Mouse (Mus musculus): ENCODE results near the gene Ddit4. TPM values are rescaled to one million over a fixed set of nuclear protein-coding genes. Genes with fewer than 3 reads are reported as not detected.
"Not testable (repeated sequence)": the region's sequence is repeated elsewhere in the genome, so short reads cannot be mapped to it uniquely, and the experiment has no call there.

The Ddit4 gene
- 2.5 and 7.9 TPM in 2 replicates for total RNA-seq (2017)

DNA sequence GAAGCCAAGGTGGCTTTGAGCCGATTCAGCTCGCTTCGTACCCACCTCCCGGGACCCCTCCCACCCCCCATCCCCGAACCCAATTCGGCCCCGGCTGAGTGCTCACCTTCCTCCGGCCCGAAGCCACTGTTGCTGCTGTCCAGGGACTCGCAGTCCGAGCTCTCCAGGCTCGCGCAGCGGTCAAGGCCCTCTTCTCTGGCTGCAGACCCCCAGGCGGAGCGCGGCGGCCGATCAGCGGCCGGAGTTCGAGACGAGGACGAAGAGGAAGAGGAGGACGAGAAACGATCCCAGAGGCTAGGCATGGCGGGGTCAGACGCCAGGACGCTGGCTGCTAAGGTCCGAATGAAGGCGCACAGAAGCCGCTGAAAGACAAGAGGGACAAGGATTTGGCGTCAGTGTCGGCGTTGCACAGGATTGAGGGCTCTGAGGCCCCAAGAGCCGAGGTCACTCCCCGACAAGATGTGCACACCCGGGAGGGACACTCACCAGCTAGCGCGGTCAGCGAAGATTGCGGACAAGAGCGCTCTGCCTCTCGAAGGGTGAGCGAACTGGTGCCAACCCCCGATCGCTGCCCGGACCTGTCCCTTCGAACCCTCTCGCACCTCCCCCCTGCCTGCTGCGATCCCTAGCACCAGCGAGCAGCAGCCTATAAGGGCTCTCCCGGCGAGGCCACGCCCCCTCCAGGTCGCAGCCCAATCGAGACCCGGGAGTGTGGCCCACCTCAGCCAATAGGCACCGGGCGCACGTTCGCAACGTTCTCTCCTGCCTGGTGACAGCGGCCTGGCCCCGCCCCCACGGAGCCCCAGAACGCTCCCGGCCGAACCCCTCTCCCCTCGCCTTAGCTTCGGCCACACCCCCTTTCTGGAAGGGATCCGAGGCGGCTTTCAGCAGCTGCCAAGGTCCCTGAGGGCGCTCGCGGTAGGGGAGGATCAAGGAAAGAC lies at the start of gene Ddit4:
Gene Ddit4 (minus strand): TSS at position 624 of the 941 bp plus-strand sequence.
- peak; percentile 93 to 95 for ATAC-seq (replicated peaks in 1 of 2; ENCODE audit: insufficient read depth in 1 of 2, low FRiP score in 2 of 2, low TSS enrichment in 1 of 2, low read depth in 1 of 2, poor library complexity in 2 of 2, severe bottlenecking in 2 of 2)

DNA sequence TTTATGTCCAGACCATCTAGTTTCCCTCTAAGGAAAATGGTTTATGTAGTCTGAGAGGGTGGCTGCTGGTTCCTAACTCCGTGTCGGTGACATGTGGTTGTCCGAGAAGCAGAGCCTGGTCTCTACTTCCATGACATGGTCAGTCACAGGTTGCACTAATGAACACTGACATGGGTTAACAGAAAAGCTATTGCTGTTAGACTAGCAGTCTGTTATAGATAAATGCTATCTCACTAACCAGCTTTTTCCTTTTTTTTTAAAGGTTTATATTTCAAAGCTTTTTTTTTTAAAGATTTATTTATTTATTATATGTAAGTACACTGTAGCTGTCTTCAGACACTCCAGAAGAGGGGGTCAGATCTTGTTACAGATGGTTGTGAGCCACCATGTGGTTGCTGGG lies 47.4 kb upstream of the Ddit4 start:
- ATAC-seq (replicated peaks in 1 of 2; ENCODE audit: insufficient read depth in 1 of 2, low FRiP score in 2 of 2, low TSS enrichment in 1 of 2, low read depth in 1 of 2, poor library complexity in 2 of 2, severe bottlenecking in 2 of 2), result no peak

DNA sequence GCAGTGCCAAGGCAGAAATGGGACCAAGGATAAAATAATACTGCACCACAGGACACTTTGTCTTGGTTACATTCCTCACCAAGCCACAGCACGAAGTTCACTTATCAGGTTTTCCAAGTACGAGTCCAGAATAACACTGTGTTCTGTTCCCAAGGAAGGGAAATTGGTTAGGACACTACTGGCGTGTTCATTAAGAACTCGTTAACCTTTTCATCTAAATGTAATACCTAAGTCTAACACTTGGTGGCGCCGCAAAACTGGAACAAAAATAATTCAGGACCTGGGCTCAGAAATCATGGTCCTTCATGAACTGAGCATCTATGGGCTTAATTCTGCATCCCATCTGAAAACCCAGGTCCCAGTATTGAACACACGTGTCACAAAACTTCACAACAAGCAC lies 46.0 kb upstream of the Ddit4 start:
- 0 out of 4 replicates have a peak, but pooled peaks of 1 of the 2 experiments have one; percentile 31 for ATAC-seq (replicated peaks in 1 of 2; ENCODE audit: insufficient read depth in 1 of 2, low FRiP score in 2 of 2, low TSS enrichment in 1 of 2, low read depth in 1 of 2, poor library complexity in 2 of 2, severe bottlenecking in 2 of 2)

DNA sequence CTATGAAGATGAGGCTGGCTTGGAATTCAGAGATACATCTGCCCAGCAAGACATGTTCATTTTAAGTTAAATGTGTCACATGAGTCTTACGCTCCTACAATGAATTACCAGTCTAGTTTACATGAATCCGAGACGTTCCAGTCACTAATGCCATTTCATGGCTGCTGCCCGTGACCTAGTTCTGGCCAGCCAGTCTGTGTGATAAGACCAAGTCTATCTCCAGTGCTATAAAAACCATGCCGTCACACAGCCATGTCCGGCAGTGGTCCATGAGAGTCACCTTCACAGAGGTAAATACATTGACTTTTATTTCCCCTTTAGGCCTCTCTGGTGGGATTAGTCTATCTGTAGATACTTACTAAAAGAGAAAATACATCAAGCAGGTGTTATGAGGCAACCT lies 44.3 kb upstream of the Ddit4 start:
- no peak for ATAC-seq (replicated peaks in 1 of 2; ENCODE audit: insufficient read depth in 1 of 2, low FRiP score in 2 of 2, low TSS enrichment in 1 of 2, low read depth in 1 of 2, poor library complexity in 2 of 2, severe bottlenecking in 2 of 2)

DNA sequence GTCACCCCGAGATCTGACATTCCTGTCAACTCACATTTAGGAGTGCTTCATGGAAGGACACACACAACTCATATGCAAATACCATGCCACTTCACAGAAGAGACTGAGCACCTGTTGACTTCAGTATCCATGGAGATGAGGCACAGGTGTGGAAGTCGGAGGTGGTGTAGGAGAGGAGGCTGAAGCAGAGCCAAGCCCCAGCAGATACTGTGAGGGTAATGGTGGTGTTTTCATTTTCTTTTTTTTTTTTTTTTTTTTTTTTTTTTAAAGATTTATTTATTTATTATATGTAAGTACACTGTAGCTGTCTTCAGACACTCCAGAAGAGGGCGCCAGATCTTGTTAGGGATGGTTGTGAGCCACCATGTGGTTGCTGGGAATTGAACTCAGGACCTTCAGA lies 42.2 kb upstream of the Ddit4 start:
- not testable (repeated sequence) for ATAC-seq (replicated peaks in 1 of 2; ENCODE audit: insufficient read depth in 1 of 2, low FRiP score in 2 of 2, low TSS enrichment in 1 of 2, low read depth in 1 of 2, poor library complexity in 2 of 2, severe bottlenecking in 2 of 2)

DNA sequence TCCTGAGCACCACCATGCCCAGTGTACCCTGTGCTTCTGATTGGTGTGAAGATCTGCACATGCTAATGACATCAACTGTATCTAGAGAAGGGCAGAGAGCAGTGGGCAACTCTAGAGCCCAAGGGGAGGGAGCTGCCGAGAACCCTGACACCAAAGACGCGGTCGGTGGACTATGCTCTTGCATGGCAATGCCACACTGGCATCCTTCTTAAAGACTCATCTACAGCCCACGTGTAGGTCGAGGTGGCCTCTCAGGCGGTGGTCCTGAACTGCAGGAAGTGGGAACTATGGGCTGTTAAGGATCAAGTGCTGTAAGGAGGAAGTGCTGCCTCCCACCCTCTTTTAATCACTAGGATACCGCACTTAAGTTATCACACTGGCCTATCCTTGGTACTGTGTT lies 40.4 kb upstream of the Ddit4 start:
- no peak for ATAC-seq (replicated peaks in 1 of 2; ENCODE audit: insufficient read depth in 1 of 2, low FRiP score in 2 of 2, low TSS enrichment in 1 of 2, low read depth in 1 of 2, poor library complexity in 2 of 2, severe bottlenecking in 2 of 2)

DNA sequence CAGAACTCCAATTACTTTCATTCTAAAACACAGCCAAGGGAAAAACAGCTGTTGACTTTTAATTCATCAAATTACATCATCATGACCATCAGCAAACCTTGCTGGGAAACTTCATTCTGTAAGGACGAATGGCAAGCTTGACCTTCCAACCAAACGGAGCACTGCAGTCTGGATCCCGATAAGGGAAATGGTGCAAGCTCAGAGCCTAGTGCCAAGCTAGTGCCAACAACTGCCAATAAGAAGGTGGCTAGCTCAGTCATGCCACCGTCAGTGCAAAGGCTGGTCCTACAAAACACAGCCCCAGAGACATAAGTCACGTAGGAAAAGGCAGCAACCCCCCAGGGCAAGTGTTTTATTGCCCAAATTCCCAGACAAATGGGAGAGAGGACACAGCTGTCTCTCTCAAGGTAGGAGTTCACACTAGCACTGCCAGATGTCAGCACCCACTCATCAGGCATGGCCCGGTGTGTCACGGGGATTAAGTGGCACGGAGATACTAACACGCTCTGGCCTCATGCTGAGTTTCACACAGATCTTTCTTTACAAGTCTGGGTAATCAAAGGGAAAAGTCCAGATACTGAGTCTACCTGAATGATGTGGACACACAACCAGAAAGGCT lies 39.7 kb upstream of the Ddit4 start:
- no peak for ATAC-seq (replicated peaks in 1 of 2; ENCODE audit: insufficient read depth in 1 of 2, low FRiP score in 2 of 2, low TSS enrichment in 1 of 2, low read depth in 1 of 2, poor library complexity in 2 of 2, severe bottlenecking in 2 of 2)

DNA sequence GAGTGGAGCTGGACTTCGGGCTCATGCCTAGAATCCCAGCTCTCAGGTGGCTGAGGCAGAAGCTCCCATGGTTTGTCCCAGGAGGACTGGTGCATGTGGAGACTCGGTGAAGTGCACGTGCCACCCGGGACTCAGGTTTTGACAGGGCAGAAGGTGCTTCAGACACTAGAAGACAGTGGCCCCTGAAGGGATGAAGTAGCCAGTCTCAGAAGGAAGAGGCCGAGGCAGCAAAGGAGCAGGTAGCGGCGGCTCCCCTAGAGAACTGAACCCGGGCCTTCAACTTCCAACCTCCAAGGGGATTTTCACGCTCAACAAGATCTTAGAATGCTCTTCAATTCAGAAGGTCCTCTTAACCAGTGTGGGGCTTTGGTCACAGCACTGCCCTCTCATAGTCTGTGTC lies 38.8 kb upstream of the Ddit4 start:
- ATAC-seq (replicated peaks in 1 of 2; ENCODE audit: insufficient read depth in 1 of 2, low FRiP score in 2 of 2, low TSS enrichment in 1 of 2, low read depth in 1 of 2, poor library complexity in 2 of 2, severe bottlenecking in 2 of 2), result no peak

DNA sequence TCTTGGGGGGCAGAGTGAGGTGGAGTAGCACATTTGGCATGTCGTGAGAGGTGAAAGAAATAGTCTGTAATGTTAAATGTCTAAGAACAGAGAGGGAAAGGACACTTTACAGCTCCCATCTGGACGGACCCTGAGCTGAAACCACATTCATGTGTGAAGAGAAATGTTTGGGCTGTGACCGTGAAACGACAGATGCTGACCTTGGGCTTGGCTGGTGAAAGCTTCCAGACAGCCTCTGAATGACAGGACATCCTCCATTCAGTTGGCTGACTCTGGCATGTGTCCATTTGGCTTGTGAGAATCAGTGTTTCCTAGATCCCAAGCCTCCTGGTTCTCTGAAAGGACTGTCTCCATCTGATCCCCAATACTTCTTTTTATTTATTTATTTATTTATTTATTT lies 36.4 kb upstream of the Ddit4 start:
- no peak for ATAC-seq (replicated peaks in 1 of 2; ENCODE audit: insufficient read depth in 1 of 2, low FRiP score in 2 of 2, low TSS enrichment in 1 of 2, low read depth in 1 of 2, poor library complexity in 2 of 2, severe bottlenecking in 2 of 2)

DNA sequence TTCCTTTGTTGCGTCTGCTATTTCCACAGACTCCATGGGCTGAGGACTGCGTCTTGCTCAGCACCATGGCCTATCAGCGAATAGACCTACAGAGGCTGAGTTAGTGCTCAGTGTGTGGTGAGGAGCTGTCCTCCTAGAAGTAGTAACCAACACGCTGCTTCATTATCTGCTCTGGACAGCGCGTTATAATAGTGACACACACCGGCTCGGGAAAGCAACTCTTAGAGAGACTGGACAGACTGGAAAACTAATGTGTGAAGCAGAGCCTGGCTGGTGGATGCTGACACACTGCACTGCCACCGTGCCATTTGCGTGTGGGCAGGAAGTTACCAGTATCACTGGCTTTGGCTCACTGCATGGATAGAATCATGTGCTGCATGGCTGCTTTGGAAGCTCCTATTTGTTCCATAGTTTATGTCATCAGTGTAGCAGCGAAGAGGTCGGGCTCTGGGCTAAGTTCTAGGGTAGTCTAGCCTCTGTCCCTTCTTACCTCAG lies 30.8 kb upstream of the Ddit4 start:
- ATAC-seq (replicated peaks in 1 of 2; ENCODE audit: insufficient read depth in 1 of 2, low FRiP score in 2 of 2, low TSS enrichment in 1 of 2, low read depth in 1 of 2, poor library complexity in 2 of 2, severe bottlenecking in 2 of 2), result no peak

DNA sequence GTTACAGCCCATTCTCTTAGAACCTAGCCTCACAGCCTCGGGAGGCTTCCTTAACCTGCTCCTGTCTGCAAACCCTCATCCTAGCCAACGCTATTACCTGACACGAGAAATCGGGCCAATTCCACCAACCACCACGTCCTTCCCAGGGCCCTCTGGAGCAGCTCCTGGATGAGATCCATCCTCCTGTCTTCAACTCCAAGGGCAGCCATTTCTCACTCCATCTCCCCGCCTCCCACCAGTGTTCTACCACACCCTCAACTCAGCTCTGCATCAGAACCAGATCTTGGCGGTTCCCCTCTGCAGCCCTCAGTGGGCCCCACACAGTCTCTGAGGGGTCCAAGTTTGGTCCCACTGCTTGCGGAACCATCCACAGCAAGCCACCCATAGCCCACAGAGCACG lies 30.2 kb upstream of the Ddit4 start:
- ATAC-seq (replicated peaks in 1 of 2; ENCODE audit: insufficient read depth in 1 of 2, low FRiP score in 2 of 2, low TSS enrichment in 1 of 2, low read depth in 1 of 2, poor library complexity in 2 of 2, severe bottlenecking in 2 of 2), result no peak

DNA sequence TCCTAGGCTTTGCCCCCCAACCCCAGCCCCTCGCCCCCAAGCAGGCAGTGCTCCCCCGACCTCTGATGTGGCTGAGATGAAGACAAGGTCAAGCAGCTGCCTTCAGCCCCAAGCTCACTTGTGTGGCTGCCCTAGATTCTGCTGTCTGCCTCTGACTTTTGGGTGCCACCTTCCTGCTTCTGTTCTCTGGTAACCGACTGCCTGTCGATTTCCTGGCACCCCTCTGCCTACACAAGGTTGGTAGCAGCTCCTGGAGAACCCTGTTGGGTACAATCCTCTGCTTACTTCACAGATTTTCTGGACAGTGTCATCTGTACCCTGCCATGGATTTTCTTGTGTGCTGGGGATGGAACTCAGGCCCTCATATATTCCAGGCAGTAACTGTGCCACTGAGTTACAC lies 29.7 kb upstream of the Ddit4 start:
- 0 out of 4 replicates have a peak, but pooled peaks of 1 of the 2 experiments have one; percentile 0 for ATAC-seq (replicated peaks in 1 of 2; ENCODE audit: insufficient read depth in 1 of 2, low FRiP score in 2 of 2, low TSS enrichment in 1 of 2, low read depth in 1 of 2, poor library complexity in 2 of 2, severe bottlenecking in 2 of 2)

DNA sequence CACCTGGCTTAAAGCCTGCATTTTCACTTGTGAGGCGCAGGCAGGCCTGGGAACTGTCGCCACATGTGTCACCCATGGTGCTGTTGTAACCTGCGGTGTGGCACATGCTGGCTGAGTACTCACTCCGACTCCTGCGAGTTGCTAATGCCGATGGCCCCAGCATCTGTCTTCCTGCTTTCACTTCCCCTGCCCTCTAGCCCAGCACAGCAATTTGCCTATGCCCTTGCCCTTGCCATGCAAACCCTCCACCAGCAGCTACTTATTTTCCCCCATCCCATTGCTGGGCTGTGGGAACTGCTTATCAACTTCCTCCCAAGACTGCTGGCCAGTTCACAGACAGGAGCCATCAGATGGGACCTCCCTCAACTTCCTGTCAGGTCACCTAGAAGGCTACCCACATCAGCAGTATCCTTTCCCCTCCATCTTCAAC lies 29.2 kb upstream of the Ddit4 start:
- peak; percentile 85 to 88 for ATAC-seq (replicated peaks in 1 of 2; ENCODE audit: insufficient read depth in 1 of 2, low FRiP score in 2 of 2, low TSS enrichment in 1 of 2, low read depth in 1 of 2, poor library complexity in 2 of 2, severe bottlenecking in 2 of 2)

DNA sequence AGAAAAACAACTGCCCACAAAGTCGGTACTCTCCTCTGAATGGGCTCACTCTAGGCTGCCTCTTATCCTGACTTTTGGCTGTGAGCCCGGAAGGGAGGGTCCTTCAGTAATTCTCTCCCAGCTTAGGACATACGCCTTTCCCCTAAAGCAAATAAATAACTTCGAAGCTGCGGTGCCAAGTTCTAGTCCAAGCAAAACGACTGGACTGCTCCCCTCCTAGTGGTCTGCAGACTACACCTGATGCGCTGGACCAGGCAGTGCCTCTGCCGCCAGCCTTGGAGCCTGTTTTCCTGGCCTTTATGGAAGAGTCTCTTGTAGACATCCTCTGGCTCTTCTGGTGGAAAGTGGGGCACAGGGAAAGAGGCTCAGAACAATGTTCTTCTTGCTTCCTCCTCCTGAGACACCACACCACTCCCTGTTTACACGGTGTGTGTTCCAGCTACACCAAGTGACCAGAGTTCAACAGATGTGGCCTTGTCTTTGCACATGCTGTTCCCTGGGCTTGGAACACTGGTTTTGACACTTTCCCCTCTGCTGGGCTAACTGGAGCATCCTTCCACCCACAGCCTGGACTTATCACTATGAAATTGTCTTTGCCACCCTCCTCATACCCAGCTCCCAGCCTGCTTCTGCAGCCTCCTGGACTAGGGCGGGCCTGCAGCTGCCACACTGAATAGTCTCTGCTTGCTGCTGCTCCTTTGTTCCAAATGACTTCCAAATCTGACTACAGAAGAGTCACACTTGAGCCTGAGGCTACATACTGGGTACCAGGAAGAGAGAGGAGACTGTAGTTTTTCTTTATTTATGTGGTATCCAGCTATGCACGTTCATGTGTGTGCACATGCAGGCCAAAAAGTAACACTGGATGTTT lies 27.5 kb upstream of the Ddit4 start:
- ATAC-seq (replicated peaks in 1 of 2; ENCODE audit: insufficient read depth in 1 of 2, low FRiP score in 2 of 2, low TSS enrichment in 1 of 2, low read depth in 1 of 2, poor library complexity in 2 of 2, severe bottlenecking in 2 of 2), result no peak

DNA sequence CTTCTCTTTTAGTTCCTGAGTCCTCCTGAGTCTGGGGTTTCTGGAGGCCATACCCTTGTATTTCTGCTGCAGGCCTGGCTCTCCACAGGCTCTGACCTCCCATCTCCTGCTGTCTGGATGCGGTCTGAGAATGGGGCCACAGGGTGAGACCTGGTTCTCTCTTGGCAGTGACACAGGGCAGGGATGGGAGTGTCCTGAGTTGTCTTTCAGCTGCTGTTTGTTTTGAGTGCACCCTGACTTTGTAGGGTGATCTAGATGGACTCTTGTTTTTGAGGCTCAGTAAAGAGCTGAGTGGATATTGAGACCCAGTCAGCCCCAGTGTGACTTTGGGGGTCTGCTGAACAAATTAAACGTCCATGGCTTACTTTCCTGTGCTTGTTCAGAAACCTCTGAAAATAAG lies 26.8 kb upstream of the Ddit4 start:
- ATAC-seq (replicated peaks in 1 of 2; ENCODE audit: insufficient read depth in 1 of 2, low FRiP score in 2 of 2, low TSS enrichment in 1 of 2, low read depth in 1 of 2, poor library complexity in 2 of 2, severe bottlenecking in 2 of 2), result no peak

DNA sequence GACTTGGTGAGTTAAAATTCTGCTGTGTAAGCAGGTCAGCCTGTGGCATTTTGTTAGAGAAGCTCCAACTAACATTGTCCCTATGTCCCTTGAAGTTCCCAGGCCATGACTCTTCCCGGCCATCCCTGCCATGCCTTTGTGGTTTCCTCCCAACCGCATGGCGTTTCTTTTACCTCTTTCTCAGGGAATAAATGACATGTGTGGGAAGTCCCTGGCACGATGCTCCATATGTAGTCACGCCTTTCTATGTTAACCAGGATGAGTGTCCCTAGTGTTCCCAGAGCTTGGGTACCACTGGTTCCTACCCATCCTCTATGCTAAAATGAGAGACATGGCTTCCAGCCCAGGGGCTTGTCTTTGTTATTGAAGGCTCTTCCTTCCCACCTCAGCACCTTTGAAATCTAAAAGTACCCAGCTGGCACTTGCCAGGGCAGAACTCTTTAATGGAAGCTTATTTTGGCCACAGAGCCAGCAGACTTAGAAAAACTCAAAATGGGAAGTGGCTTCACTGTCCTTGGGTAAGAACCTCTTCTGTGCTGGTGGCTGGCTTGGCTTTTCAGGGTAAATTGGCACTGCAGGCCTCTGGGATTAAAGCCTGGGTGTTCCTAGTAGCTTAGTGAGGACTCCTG lies 26.2 kb upstream of the Ddit4 start:
- ATAC-seq (replicated peaks in 1 of 2; ENCODE audit: insufficient read depth in 1 of 2, low FRiP score in 2 of 2, low TSS enrichment in 1 of 2, low read depth in 1 of 2, poor library complexity in 2 of 2, severe bottlenecking in 2 of 2), result no peak

DNA sequence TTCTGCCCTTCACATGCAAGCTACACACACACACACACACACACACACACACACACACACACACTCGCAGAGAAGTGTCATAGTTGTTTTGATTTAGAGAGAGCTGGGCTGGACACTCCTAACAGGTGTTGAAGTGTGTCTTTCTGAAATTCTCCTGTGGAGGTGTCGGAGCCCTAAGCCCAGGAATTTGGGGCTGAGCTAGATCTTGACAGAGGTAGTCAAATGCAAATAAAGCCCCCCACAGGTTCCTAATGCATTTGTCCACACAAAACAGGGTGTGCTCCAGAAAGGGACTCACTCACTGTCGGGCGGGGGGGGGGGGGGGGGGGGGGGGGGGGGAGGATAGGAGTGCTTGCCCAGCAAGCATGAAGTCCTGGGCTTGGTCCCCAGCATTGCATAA lies 25.5 kb upstream of the Ddit4 start:
- no peak for ATAC-seq (replicated peaks in 1 of 2; ENCODE audit: insufficient read depth in 1 of 2, low FRiP score in 2 of 2, low TSS enrichment in 1 of 2, low read depth in 1 of 2, poor library complexity in 2 of 2, severe bottlenecking in 2 of 2)
